Mouse (Mus musculus): ENCODE measurements at regions not wholly inside any gene's neighbourhood (a gene's known extent, or its start where the extent isn't known, plus 50 kb on each side); places are given as distances from the start of the nearest gene placed in this dataset.
A peak's percentile ranks its signal among the peaks of the same experiment; 100 is the strongest.

DNA sequence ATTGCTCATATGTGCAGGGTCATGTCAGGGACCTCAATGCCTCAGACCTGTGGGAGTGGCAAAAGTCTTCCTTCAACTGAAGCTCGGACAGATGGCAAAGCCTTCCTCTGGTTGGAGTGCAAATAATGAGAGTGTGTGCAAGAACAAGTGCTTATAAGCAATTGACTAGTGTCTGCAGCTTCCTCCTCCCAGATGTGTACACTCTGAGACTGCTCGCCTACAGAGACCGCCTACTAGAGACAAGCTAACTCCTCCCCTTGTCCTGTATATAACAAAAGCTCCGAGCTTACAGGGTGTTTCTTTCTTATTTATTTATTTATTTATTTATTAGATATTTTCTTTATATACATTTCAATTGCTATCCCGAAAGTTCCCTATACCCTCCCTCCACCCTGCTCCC lies 138.7 kb upstream of the Sox4 start:
- 91% methylated on average over 5 of the region's 5 CpGs for WGBS
- H3K36me3 ChIP-seq (ENCODE audit: control insufficient read depth, insufficient read depth, low read length): no peaks in the 10 kb centered on the region
- no peak for ATAC-seq (ENCODE audit: insufficient read depth, low FRiP score, low TSS enrichment)

DNA sequence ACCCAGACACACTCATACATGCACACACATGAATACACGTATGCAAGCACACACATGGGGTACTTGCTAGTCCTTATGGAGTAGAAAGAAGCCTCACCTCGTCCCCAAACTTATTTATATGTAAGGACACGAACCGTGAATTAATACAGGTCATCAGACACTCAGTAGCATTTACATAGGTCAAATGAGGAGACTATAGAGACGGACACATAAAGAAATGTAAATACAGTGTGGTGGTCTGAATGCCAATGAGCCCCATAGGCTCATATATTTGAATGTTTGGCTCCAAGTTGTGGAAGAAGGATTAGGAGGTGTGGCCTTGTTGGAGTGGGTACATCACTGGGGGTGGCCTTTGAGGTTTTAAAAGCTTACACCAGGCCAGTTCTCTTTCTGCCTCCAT lies 133.3 kb upstream of the Sox4 start:
- peak; percentile 53 for ATAC-seq (ENCODE audit: insufficient read depth, low FRiP score, low TSS enrichment)
- H3K9ac ChIP-seq (ENCODE audit: low read length): no peak overlapping the region
- H3K36me3 ChIP-seq (ENCODE audit: control insufficient read depth, insufficient read depth, low read length): no peaks in the 10 kb centered on the region
- no peaks in the 10 kb centered on the region for H3K9me3 ChIP-seq (ENCODE audit: control insufficient read depth, low read length)
- no peak for DNase-seq (ENCODE audit: low spot score)
- no peaks in the 10 kb centered on the region for H3K4me1 ChIP-seq (ENCODE audit: control insufficient read depth, insufficient read depth, low read length)
- no peak overlapping the region for H3K4me2 ChIP-seq (ENCODE audit: low read depth)
- H3K4me3 ChIP-seq (ENCODE audit: low read depth, low read length): no peak overlapping the region
- 62% methylated on average over 5 of the region's 5 CpGs for WGBS
- no peak overlapping the region for H3K27ac ChIP-seq (ENCODE audit: low read depth, low read length)
- H3K27me3 ChIP-seq (ENCODE audit: control insufficient read depth, insufficient read depth, low read length): no peaks in the 10 kb centered on the region

More for the DNA sequence above, 138.7 kb upstream of the Sox4 start:
- Histone ChIP-seq H3K9ac (ENCODE audit: low read length) (no peak overlapping the region), H3K9me3 (ENCODE audit: control insufficient read depth, low read length) (no peaks in the 10 kb centered on the region), H3K4me3 (ENCODE audit: low read depth, low read length) (no peak overlapping the region), H3K4me2 (ENCODE audit: low read depth) (no peak overlapping the region), H3K4me1 (ENCODE audit: control insufficient read depth, insufficient read depth, low read length) (no peaks in the 10 kb centered on the region), H3K27ac (ENCODE audit: low read depth, low read length) (no peak overlapping the region), H3K27me3 (ENCODE audit: control insufficient read depth, insufficient read depth, low read length) (no peaks in the 10 kb centered on the region)
- DNase-seq (ENCODE audit: low spot score): no peak

DNA sequence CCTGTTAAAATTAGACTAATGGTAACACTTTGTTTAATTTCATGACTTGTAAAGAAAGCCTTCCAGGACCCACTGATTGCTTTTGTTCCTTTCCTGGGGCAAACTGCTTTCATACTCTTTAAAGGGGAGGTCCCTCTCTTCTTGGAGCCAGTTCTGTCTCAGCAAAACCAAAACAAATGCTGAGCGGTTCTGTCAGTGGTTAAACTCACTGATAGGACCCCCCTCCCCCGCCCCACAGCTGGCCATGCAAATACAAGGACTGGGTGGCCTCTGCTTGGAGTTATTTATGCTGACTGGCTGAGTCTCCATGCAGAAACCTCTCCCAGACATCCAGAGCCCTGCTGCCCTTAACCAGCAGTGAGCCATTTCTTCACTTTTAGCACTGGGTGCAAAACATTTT lies 127.6 kb upstream of the Sox4 start:
- Histone ChIP-seq H3K4me2 (ENCODE audit: low read depth) (no peak overlapping the region), H3K4me3 (ENCODE audit: low read depth, low read length) (no peak overlapping the region), H3K36me3 (ENCODE audit: control insufficient read depth, insufficient read depth, low read length) (no peaks in the 10 kb centered on the region), H3K27ac (ENCODE audit: low read depth, low read length) (no peak overlapping the region), H3K4me1 (ENCODE audit: control insufficient read depth, insufficient read depth, low read length) (no peaks in the 10 kb centered on the region), H3K9ac (ENCODE audit: low read length) (no peak overlapping the region), H3K27me3 (ENCODE audit: control insufficient read depth, insufficient read depth, low read length) (no peaks in the 10 kb centered on the region), H3K9me3 (ENCODE audit: control insufficient read depth, low read length) (no peaks in the 10 kb centered on the region)
- no peak for DNase-seq (ENCODE audit: low spot score)
- WGBS: 13% methylated on average over 2 of the region's 2 CpGs
- no peak for ATAC-seq (ENCODE audit: insufficient read depth, low FRiP score, low TSS enrichment)

DNA sequence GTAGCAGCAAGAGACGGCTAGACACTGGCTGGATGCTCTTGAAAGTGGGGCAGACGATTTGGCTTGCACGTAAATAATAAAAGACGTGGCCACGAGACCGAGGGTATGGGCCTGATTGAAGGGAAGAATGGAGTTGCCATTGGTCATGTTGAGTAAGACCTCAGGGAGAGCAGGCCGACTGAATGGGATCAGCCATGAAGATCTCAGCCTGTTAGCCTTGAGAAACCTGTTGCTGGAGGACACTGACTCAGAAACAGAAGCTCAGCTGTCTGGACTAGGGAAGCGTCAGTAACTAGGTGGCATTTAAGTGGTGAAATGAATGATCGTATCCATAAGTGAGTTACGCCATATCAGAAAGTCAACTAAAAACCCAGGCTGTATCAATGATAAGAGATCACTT lies 126.3 kb upstream of the Sox4 start:
- Histone ChIP-seq H3K4me2 (ENCODE audit: low read depth) (no peak overlapping the region), H3K27ac (ENCODE audit: low read depth, low read length) (no peak overlapping the region), H3K4me1 (ENCODE audit: control insufficient read depth, insufficient read depth, low read length) (no peaks in the 10 kb centered on the region), H3K9ac (ENCODE audit: low read length) (no peak overlapping the region), H3K9me3 (ENCODE audit: control insufficient read depth, low read length) (no peaks in the 10 kb centered on the region), H3K27me3 (ENCODE audit: control insufficient read depth, insufficient read depth, low read length) (no peaks in the 10 kb centered on the region), H3K4me3 (ENCODE audit: low read depth, low read length) (no peak overlapping the region), H3K36me3 (ENCODE audit: control insufficient read depth, insufficient read depth, low read length) (no peaks in the 10 kb centered on the region)
- WGBS: 96% methylated on average over 10 of the region's 10 CpGs
- ATAC-seq (ENCODE audit: insufficient read depth, low FRiP score, low TSS enrichment): no peak
- no peak for DNase-seq (ENCODE audit: low spot score)

DNA sequence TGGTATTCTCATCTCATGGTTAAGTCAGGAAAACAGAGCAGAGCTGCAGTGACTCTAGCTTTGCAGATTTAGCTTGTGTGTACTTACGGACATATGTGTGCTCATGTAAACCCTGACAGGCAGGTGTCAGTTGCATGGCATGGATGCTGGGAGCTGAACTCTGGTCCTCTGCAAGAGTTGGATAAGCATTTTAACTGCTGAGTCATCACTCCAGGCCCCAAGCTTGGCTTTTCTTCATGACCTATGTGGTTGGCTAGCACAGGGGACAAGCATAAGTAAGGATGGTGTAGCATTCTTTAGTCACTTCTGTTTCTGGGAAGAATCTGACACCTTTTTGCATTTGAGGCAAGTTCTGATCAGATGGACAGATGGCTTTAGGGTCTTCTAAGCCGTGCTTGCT lies 120.1 kb upstream of the Sox4 start:
- 95% methylated on average over 2 of the region's 2 CpGs for WGBS
- no peak for DNase-seq (ENCODE audit: low spot score)
- H3K9ac ChIP-seq (ENCODE audit: low read length): no peak overlapping the region
- no peaks in the 10 kb centered on the region for H3K4me1 ChIP-seq (ENCODE audit: control insufficient read depth, insufficient read depth, low read length)
- H3K4me3 ChIP-seq (ENCODE audit: low read depth, low read length): no peak overlapping the region
- ATAC-seq (ENCODE audit: insufficient read depth, low FRiP score, low TSS enrichment): no peak
- H3K27me3 ChIP-seq (ENCODE audit: control insufficient read depth, insufficient read depth, low read length): no peaks in the 10 kb centered on the region
- no peak overlapping the region for H3K4me2 ChIP-seq (ENCODE audit: low read depth)
- no peaks in the 10 kb centered on the region for H3K9me3 ChIP-seq (ENCODE audit: control insufficient read depth, low read length)
- no peaks in the 10 kb centered on the region for H3K36me3 ChIP-seq (ENCODE audit: control insufficient read depth, insufficient read depth, low read length)
- H3K27ac ChIP-seq (ENCODE audit: low read depth, low read length): no peak overlapping the region

DNA sequence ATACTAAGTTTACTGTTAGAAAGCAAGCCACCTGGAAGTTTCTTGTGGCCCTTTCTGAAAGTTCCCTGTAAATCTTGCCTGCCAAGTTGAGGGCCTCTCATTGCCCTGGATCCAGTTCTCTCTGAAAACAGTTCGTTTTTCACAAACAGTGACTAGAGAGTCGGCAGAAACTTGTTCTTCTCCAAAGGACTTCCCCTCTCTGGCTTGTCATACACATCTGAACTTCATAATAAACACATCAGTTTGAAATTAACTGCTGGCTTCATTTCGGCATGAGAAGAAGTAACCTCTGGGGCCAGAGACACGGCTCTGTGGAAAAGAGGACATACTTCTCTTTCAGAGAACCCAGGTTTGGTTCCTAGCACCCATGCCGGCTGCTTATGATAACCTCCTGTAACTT lies 110.4 kb upstream of the Sox4 start:
- Histone ChIP-seq H3K4me1 (ENCODE audit: control insufficient read depth, insufficient read depth, low read length) (no peaks in the 10 kb centered on the region), H3K4me2 (ENCODE audit: low read depth) (no peak overlapping the region), H3K9ac (ENCODE audit: low read length) (no peak overlapping the region), H3K27ac (ENCODE audit: low read depth, low read length) (no peak overlapping the region), H3K4me3 (ENCODE audit: low read depth, low read length) (no peak overlapping the region), H3K9me3 (ENCODE audit: control insufficient read depth, low read length) (no peaks in the 10 kb centered on the region), H3K27me3 (ENCODE audit: control insufficient read depth, insufficient read depth, low read length) (no peaks in the 10 kb centered on the region), H3K36me3 (ENCODE audit: control insufficient read depth, insufficient read depth, low read length) (no peaks in the 10 kb centered on the region)
- ATAC-seq (ENCODE audit: insufficient read depth, low FRiP score, low TSS enrichment) (no peak), DNase-seq (ENCODE audit: low spot score) (no peak)
- WGBS: 77% methylated on average over 5 of the region's 5 CpGs

DNA sequence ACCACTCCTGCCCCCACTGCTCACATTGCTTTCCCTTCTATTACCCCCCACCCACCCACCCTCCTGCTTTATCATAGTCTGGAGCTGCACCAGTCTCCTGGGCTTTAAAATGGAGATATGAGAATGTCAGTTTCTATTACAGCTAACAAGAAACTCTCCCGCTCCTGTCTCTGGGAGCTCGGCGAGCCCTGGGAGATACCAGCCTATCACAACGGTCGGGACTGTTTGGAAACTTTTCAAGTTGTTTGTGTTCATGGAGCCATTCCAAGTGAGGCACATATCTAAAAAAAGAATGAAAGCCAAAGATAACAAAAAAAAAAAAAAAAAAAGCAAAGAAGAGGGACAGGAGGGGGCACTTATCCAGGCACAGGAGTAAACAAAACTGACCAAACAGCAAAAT lies 105.2 kb upstream of the Sox4 start:
- no peaks in the 10 kb centered on the region for H3K27me3 ChIP-seq (ENCODE audit: control insufficient read depth, insufficient read depth, low read length)
- WGBS: 88% methylated on average over 5 of the region's 5 CpGs
- H3K4me1 ChIP-seq (ENCODE audit: control insufficient read depth, insufficient read depth, low read length): no peaks in the 10 kb centered on the region
- no peaks in the 10 kb centered on the region for H3K9me3 ChIP-seq (ENCODE audit: control insufficient read depth, low read length)
- no peak for ATAC-seq (ENCODE audit: insufficient read depth, low FRiP score, low TSS enrichment)
- no peak for DNase-seq (ENCODE audit: low spot score)
- no peaks in the 10 kb centered on the region for H3K36me3 ChIP-seq (ENCODE audit: control insufficient read depth, insufficient read depth, low read length)
- H3K4me3 ChIP-seq (ENCODE audit: low read depth, low read length): no peak overlapping the region
- H3K4me2 ChIP-seq (ENCODE audit: low read depth): no peak overlapping the region
- H3K27ac ChIP-seq (ENCODE audit: low read depth, low read length): no peak overlapping the region
- no peak overlapping the region for H3K9ac ChIP-seq (ENCODE audit: low read length)

DNA sequence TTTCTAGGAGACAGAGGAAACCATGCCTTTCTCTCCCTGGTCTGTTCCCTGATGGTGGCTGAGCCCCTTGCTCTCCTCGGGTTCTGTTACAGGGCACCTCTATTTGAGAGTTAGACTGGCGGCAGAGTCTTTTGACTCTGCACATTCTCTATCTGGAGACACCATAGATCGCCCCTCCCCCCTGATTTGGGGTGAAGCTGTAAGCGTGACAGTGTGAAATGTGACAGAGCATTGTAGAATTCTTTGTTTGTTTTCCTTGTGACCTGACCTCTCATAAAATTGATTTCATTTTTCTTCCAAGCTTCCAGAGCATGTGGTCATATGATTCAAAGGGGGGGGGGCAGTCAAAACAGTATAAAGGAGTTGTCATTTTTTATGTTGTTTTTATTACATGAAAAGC lies 96.2 kb upstream of the Sox4 start:
- Histone ChIP-seq H3K9ac (ENCODE audit: low read length) (no peak overlapping the region), H3K4me1 (ENCODE audit: control insufficient read depth, insufficient read depth, low read length) (no peaks in the 10 kb centered on the region; the same call in 1 of the 2 replicates), H3K4me3 (ENCODE audit: low read depth, low read length) (no peak overlapping the region), H3K27ac (ENCODE audit: low read depth, low read length) (no peak overlapping the region), H3K9me3 (ENCODE audit: control insufficient read depth, low read length) (no peaks in the 10 kb centered on the region), H3K27me3 (ENCODE audit: control insufficient read depth, insufficient read depth, low read length) (no peaks in the 10 kb centered on the region), H3K4me2 (ENCODE audit: low read depth) (no peak overlapping the region), H3K36me3 (ENCODE audit: control insufficient read depth, insufficient read depth, low read length) (no peaks in the 10 kb centered on the region)
- WGBS: 40% methylated on average over 4 of the region's 4 CpGs
- DNase-seq (ENCODE audit: low spot score): peak; percentile 36
- ATAC-seq (ENCODE audit: insufficient read depth, low FRiP score, low TSS enrichment): no peak

DNA sequence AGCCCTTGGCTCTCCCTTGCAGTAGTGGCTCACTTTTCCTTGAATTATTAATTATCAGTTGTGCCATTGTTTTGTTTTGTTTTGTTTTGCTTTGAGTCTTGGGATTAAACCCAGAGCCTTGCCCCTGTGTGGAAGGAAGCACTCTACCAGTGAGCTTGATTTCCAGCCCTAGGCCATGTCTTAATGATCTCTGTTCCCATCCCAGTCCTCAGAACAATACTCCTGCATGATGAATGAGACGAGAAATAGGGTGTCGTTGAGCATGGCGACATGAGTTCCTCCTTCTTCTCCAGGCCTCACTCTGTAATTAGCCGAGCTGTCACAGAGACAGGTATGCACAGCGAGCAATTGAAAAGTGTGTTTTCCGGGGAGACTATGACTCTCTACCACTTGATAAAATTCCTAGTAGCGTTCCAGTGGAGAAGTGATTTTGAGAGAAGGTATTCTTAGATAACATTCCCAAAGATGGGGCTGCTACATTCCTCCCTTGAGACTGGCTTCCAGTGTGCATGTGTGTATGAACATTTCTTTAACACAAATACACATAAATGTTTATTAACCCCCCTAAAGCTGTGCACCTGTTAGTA lies 95.6 kb upstream of the Sox4 start:
- H3K4me3 ChIP-seq (ENCODE audit: low read depth, low read length): no peak overlapping the region
- no peaks in the 10 kb centered on the region for H3K36me3 ChIP-seq (ENCODE audit: control insufficient read depth, insufficient read depth, low read length)
- no peaks in the 10 kb centered on the region; the same call in 1 of the 2 replicates for H3K4me1 ChIP-seq (ENCODE audit: control insufficient read depth, insufficient read depth, low read length)
- 56% methylated on average over 7 of the region's 7 CpGs for WGBS
- no peak overlapping the region for H3K9ac ChIP-seq (ENCODE audit: low read length)
- ATAC-seq (ENCODE audit: insufficient read depth, low FRiP score, low TSS enrichment): no peak
- H3K27me3 ChIP-seq (ENCODE audit: control insufficient read depth, insufficient read depth, low read length): no peaks in the 10 kb centered on the region
- DNase-seq (ENCODE audit: low spot score): no peak
- no peak overlapping the region for H3K27ac ChIP-seq (ENCODE audit: low read depth, low read length)
- H3K9me3 ChIP-seq (ENCODE audit: control insufficient read depth, low read length): no peaks in the 10 kb centered on the region
- H3K4me2 ChIP-seq (ENCODE audit: low read depth): no peak overlapping the region

All from neural tube, embryonic 11.5 days (tissue).